Mouse (Mus musculus) C2C12 (cell line): ENCODE measurements at regions not wholly inside any gene's neighbourhood (a gene's known extent, or its start where the extent isn't known, plus 50 kb on each side); places are given as distances from the start of the nearest gene placed in this dataset.

Experiments
- CEBPB ChIP-seq: IDR thresholded peaks from one replicate; pipeline ENCODE4 v1.6.1; 2011; ENCODE audit warnings: low read depth, mild to moderate bottlenecking, control low read depth, moderate library complexity
- CTCF ChIP-seq: IDR thresholded peaks from one replicate; pipeline ENCODE4 v1.5.1; 2011; ENCODE audit not compliant: control insufficient read depth, insufficient read depth, insufficient read length
- MAX ChIP-seq: IDR thresholded peaks from one replicate; pipeline ENCODE4 v1.6.1; 2011; ENCODE audit warnings: mild to moderate bottlenecking, control low read depth
- MYOD1 ChIP-seq: IDR thresholded peaks from one replicate; pipeline ENCODE4 v1.6.1; 2011; ENCODE audit warnings: low read depth; ENCODE audit not compliant: control insufficient read depth, insufficient read length
- MYOG ChIP-seq: IDR thresholded peaks from one replicate; pipeline ENCODE4 v1.6.1; 2011; ENCODE audit not compliant: control insufficient read depth, insufficient read length; ENCODE audit errors: extremely low read depth
- USF1 ChIP-seq: IDR thresholded peaks from one replicate; pipeline ENCODE4 v1.6.1; 2011; ENCODE audit warnings: low read depth, mild to moderate bottlenecking, control low read depth, moderate library complexity

DNA sequence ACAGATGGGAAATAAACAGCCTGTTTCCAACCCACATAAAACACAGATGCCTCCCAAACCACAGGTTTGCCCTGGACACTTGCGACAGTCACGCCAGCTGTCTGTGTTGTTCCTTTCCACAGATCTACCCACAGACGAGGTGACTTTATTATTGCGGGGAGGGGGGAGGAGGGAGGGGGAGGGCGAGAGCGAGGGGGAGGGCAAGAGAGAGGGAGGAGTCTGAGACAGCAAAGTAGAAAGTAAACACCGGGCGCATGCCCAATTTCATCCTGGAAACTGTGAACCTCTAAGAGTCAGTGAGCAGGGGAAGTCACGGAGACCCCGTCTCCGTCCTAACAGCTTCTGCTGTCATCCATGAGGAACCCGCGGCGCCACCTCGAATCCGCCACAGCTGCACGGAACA, 155.8 kb downstream of the Dyrk2 start:
- TF ChIP-seq CTCF (no peak), USF1 (no peak), CEBPB (no peak), MYOD1 (no peak), MYOG (no peak), MAX (no peak)
